Mouse (Mus musculus): Measurements from ENCODE around the gene Thsd1. TPM values are rescaled to one million over a fixed set of nuclear protein-coding genes. Genes with fewer than 3 reads are reported as not detected.

Gene Thsd1
- polyA plus RNA-seq, 1 experiment = 5.2 TPM

GRCm38 (mm10) chr8:22199481-22199880 lies 27.6 kb upstream of the Thsd1 start:
- TF ChIP-seq POLR2A (IDR thresholded peaks at IDR 0.05; ENCODE audit: borderline replicate concordance, insufficient read depth, low read length) = no peak
- peak; percentile 19; the same call in 1 of the 2 replicates for TF ChIP-seq CTCF (IDR thresholded peaks at IDR 0.05; ENCODE audit: borderline replicate concordance, insufficient read depth, low read depth, low read length)
- peaks cover 3% of the 10 kb centered on the region; the same call in 1 of the 2 replicates for H3K4me1 ChIP-seq (ENCODE audit: control insufficient read depth, insufficient read depth, low read length)
- DNase-seq = no peak
- H3K27me3 ChIP-seq (ENCODE audit: control insufficient read depth, insufficient read depth, low read length) = no peaks in the 10 kb centered on the region
- no peak overlapping the region for H3K27ac ChIP-seq (ENCODE audit: insufficient read depth, low read length)
- no peak overlapping the region for H3K4me3 ChIP-seq (replicated peaks; ENCODE audit: insufficient read depth, low read depth, low read length)
- WGBS = 98% methylated on average over 8 of the region's 8 CpGs

GRCm38 (mm10) chr8:22207535-22207934 lies 19.6 kb upstream of the Thsd1 start:
- WGBS = 91% methylated on average over 4 of the region's 4 CpGs
- no peak for DNase-seq
- Histone ChIP-seq H3K27ac (ENCODE audit: insufficient read depth, low read length) (no peak overlapping the region), H3K4me1 (ENCODE audit: control insufficient read depth, insufficient read depth, low read length) (no peaks in the 10 kb centered on the region), H3K4me3 (replicated peaks; ENCODE audit: insufficient read depth, low read depth, low read length) (no peak overlapping the region), H3K27me3 (ENCODE audit: control insufficient read depth, insufficient read depth, low read length) (no peaks in the 10 kb centered on the region)
- no peak for TF ChIP-seq CTCF (IDR thresholded peaks at IDR 0.05; ENCODE audit: borderline replicate concordance, insufficient read depth, low read depth, low read length)
- no peak for TF ChIP-seq POLR2A (IDR thresholded peaks at IDR 0.05; ENCODE audit: borderline replicate concordance, insufficient read depth, low read length)

DNA sequence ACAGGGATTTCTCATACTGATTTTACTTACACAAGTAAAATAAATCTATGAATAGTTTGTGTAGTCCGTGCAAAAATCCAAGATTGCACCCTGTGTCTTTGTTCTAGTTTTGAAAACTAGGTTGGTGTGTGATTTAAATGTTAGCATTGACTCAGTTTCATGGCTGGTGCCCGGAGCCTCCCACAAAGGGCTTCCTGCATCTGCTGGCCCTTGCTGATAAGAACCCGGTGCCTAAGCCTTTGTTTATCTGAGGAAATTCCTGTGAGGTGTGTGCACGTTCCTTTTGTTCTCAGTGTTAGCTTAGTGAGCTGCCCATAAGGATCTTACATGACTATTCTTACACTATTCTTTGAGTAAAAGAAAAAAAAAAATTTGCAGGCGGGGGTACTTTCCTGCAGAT lies 18.1 kb upstream of the Thsd1 start:
- DNase-seq = no peak
- no peak overlapping the region for H3K27ac ChIP-seq (ENCODE audit: insufficient read depth, low read length)
- no peak overlapping the region for H3K4me3 ChIP-seq (replicated peaks; ENCODE audit: insufficient read depth, low read depth, low read length)
- no peaks in the 10 kb centered on the region for H3K4me1 ChIP-seq (ENCODE audit: control insufficient read depth, insufficient read depth, low read length)
- no peaks in the 10 kb centered on the region for H3K27me3 ChIP-seq (ENCODE audit: control insufficient read depth, insufficient read depth, low read length)
- TF ChIP-seq CTCF (IDR thresholded peaks at IDR 0.05; ENCODE audit: borderline replicate concordance, insufficient read depth, low read depth, low read length) (no peak), POLR2A (IDR thresholded peaks at IDR 0.05; ENCODE audit: borderline replicate concordance, insufficient read depth, low read length) (no peak)
- 78% methylated on average over 5 of the region's 5 CpGs for WGBS

DNA sequence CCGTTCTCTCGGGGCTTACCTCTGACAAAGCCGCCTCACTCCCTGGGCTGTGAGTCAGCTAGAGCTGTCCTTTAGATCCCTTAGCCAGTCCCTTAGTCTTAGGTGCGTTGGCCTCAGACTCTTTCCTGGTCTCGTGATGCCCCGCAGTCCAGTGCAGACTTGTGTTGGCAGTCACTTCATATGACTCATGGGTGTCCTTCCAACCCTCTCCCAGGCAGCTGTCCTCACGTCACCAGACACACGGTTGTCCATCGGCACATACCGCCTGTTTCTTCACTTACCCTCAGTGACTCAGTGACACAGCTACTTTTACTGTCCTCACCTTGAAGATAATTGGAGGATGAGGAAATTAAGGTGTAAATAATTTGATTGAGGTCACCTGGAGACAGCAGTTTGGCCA lies 12.3 kb upstream of the Thsd1 start:
- Histone ChIP-seq H3K27ac (ENCODE audit: insufficient read depth, low read length) (no peak overlapping the region), H3K4me3 (replicated peaks; ENCODE audit: insufficient read depth, low read depth, low read length) (no peak overlapping the region), H3K27me3 (ENCODE audit: control insufficient read depth, insufficient read depth, low read length) (no peaks in the 10 kb centered on the region), H3K4me1 (ENCODE audit: control insufficient read depth, insufficient read depth, low read length) (no peaks in the 10 kb centered on the region)
- TF ChIP-seq CTCF (IDR thresholded peaks at IDR 0.05; ENCODE audit: borderline replicate concordance, insufficient read depth, low read depth, low read length) (no peak), POLR2A (IDR thresholded peaks at IDR 0.05; ENCODE audit: borderline replicate concordance, insufficient read depth, low read length) (no peak)
- 91% methylated on average over 10 of the region's 10 CpGs for WGBS
- no peak for DNase-seq

GRCm38 (mm10) chr8:22226361-22226760 lies 752 bp upstream of the Thsd1 start:
- DNase-seq = no peak
- TF ChIP-seq POLR2A (IDR thresholded peaks at IDR 0.05; ENCODE audit: borderline replicate concordance, insufficient read depth, low read length) = no peak
- TF ChIP-seq CTCF (IDR thresholded peaks at IDR 0.05; ENCODE audit: borderline replicate concordance, insufficient read depth, low read depth, low read length) = no peak
- Histone ChIP-seq H3K27ac (ENCODE audit: insufficient read depth, low read length) (no peak overlapping the region), H3K27me3 (ENCODE audit: control insufficient read depth, insufficient read depth, low read length) (no peaks in the 10 kb centered on the region), H3K4me1 (ENCODE audit: control insufficient read depth, insufficient read depth, low read length) (no peaks in the 10 kb centered on the region), H3K4me3 (replicated peaks; ENCODE audit: insufficient read depth, low read depth, low read length) (no peak overlapping the region)
- WGBS = 59% methylated on average over 8 of the region's 8 CpGs

GRCm38 (mm10) chr8:22228621-22229020 lies 1.5 kb downstream of the Thsd1 start:
- H3K4me3 ChIP-seq (replicated peaks; ENCODE audit: insufficient read depth, low read depth, low read length) = no peak overlapping the region
- 35% methylated on average over 7 of the region's 7 CpGs for WGBS
- no peaks in the 10 kb centered on the region for H3K4me1 ChIP-seq (ENCODE audit: control insufficient read depth, insufficient read depth, low read length)
- no peaks in the 10 kb centered on the region; the same call in 1 of the 2 replicates for H3K27me3 ChIP-seq (ENCODE audit: control insufficient read depth, insufficient read depth, low read length)
- DNase-seq = no peak
- H3K27ac ChIP-seq (ENCODE audit: insufficient read depth, low read length) = no peak overlapping the region
- no peak for TF ChIP-seq POLR2A (IDR thresholded peaks at IDR 0.05; ENCODE audit: borderline replicate concordance, insufficient read depth, low read length)
- TF ChIP-seq CTCF (IDR thresholded peaks at IDR 0.05; ENCODE audit: borderline replicate concordance, insufficient read depth, low read depth, low read length) = no peak

DNA sequence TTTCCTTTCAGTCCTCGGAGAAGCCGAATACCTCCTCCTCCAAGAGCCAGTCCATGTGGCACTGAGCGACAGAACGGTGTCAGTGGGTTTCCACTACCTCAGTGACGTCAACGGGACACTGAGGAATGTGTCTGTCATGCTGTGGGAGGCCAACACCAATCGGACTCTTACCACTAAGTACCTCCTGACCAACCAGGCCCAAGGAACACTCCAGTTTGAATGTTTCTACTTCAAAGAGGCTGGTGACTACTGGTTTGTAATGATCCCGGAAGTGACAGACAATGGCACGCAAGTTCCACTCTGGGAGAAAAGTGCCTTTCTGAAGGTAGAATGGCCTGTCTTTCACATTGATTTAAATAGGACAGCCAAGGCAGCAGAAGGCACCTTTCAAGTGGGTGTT lies 15.9 kb downstream of the Thsd1 start:
- no peak overlapping the region for H3K4me3 ChIP-seq (replicated peaks; ENCODE audit: insufficient read depth, low read depth, low read length)
- no peaks in the 10 kb centered on the region for H3K4me1 ChIP-seq (ENCODE audit: control insufficient read depth, insufficient read depth, low read length)
- WGBS = 83% methylated on average over 9 of the region's 9 CpGs
- no peak for TF ChIP-seq CTCF (IDR thresholded peaks at IDR 0.05; ENCODE audit: borderline replicate concordance, insufficient read depth, low read depth, low read length)
- TF ChIP-seq POLR2A (IDR thresholded peaks at IDR 0.05; ENCODE audit: borderline replicate concordance, insufficient read depth, low read length) = no peak
- no peaks in the 10 kb centered on the region for H3K27me3 ChIP-seq (ENCODE audit: control insufficient read depth, insufficient read depth, low read length)
- H3K27ac ChIP-seq (ENCODE audit: insufficient read depth, low read length) = no peak overlapping the region
- DNase-seq = no peak

DNA sequence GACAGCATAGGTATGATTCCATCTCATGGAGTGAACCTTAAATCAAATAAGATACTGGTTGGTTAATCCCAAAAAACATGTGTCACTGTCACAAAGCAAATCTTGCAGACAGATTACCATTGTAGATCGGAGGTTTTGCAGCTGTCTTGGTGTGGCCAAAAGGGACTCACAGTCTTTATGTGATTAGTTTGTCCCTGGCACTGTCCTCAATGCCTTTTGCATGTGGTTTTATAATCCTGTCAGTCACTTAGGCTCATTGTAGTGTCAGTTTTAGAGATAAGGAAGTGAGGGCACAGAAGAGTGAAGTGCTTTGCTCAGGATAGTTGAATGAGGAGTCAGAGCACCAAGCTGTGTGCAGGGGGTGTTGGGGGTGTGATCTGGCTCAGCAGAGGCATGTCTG lies 18.6 kb downstream of the Thsd1 start:
- WGBS = 68% methylated on average over 1 of the region's 1 CpGs
- DNase-seq = no peak
- H3K4me1 ChIP-seq (ENCODE audit: control insufficient read depth, insufficient read depth, low read length) = no peaks in the 10 kb centered on the region
- H3K4me3 ChIP-seq (replicated peaks; ENCODE audit: insufficient read depth, low read depth, low read length) = no peak overlapping the region
- TF ChIP-seq CTCF (IDR thresholded peaks at IDR 0.05; ENCODE audit: borderline replicate concordance, insufficient read depth, low read depth, low read length) (no peak), POLR2A (IDR thresholded peaks at IDR 0.05; ENCODE audit: borderline replicate concordance, insufficient read depth, low read length) (no peak)
- no peak overlapping the region for H3K27ac ChIP-seq (ENCODE audit: insufficient read depth, low read length)
- no peaks in the 10 kb centered on the region for H3K27me3 ChIP-seq (ENCODE audit: control insufficient read depth, insufficient read depth, low read length)

Data from cerebellum, adult 2 months (tissue).